12 mouse cellular contexts compared by ENCODE assay signal in the genomic region with DNA sequence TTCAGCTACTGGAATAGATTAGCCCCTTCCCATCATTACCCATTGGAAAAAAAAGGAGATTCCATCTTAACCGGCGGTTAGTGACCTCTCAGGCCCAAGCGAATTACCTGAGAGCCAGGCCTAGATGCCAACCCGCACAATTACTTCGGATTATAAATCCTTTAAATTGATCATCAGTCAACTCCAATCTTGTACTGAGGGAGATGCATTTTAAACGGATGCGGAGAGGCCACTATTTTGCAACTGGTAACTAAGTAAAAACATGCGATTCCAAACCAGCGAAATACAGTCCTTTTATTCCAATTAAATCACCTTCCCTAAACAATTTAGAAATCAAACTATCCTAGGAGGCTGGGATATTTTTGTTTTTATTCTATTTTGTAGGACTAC. TPM values are rescaled to one million over a fixed set of nuclear protein-coding genes. Genes with fewer than 3 reads are reported as not detected.
DNase-seq lines count a peak whose midpoint lies in the region; ATAC-seq and TF ChIP-seq lines count a peak whose summit lies in the region.
"Had no signal": no experiment of that assay in that cellular context is flagged by ENCODE, and none has a peak within 500 bp of the region (broad histone marks: within the 10 kb centered on the region; RNA-seq: fewer than 3 reads in every experiment).

No protein-coding gene starts in this region.

- H3K4me1 ChIP-seq in heart, embryonic 12.5 days (replicated peaks) = peaks cover 36% of the 10 kb centered on the region
- peaks cover 5% of the 10 kb centered on the region for H3K4me1 ChIP-seq in neural tube, embryonic 11.5 days (ENCODE audit: control insufficient read depth, insufficient read depth, low read length)
- peaks cover 11% of the 10 kb centered on the region; the same call in 1 of the 2 replicates for H3K4me1 ChIP-seq in limb, embryonic 14.5 days (ENCODE audit: control insufficient read depth, insufficient read depth, low read length)
- 0 out of 2 replicates have a peak, but pooled peaks cover 3% of the 10 kb centered on the region for H3K4me1 ChIP-seq in stomach, postnatal 0 days (replicated peaks; ENCODE audit: control insufficient read depth, insufficient read depth)

- 2% methylated on average over 9 of the region's 9 CpGs for WGBS in heart, embryonic 12.5 days
- WGBS in neural tube, embryonic 11.5 days = 1% methylated on average over 9 of the region's 9 CpGs
- 2% methylated on average over 9 of the region's 9 CpGs for WGBS in limb, embryonic 14.5 days
- WGBS in stomach, postnatal 0 days = 14% methylated on average over 9 of the region's 9 CpGs

- no peak overlapping the region for H3K9ac ChIP-seq in heart, embryonic 12.5 days
- H3K9ac ChIP-seq in neural tube, embryonic 11.5 days (ENCODE audit: low read length) = no peak overlapping the region
- H3K9ac ChIP-seq in limb, embryonic 14.5 days (ENCODE audit: low read depth, low read length, severe bottlenecking) = no peak overlapping the region
- H3K9ac ChIP-seq in stomach, postnatal 0 days (ENCODE audit: low read length) = 0 out of 2 replicates have a peak overlapping the region, but pooled peaks have one; percentile 45
- H3K9ac ChIP-seq: hindbrain, embryonic 15.5 days had no signal

- peak overlapping the region; percentile 86 for H3K4me2 ChIP-seq in heart, embryonic 12.5 days
- H3K4me2 ChIP-seq in neural tube, embryonic 11.5 days (ENCODE audit: low read depth) = peak overlapping the region; percentile 57; the same call in 1 of the 2 replicates
- no peak overlapping the region for H3K4me2 ChIP-seq in limb, embryonic 14.5 days (replicated peaks; ENCODE audit: low read depth, low read length, severe bottlenecking)
- peak overlapping the region; percentile 56 for H3K4me2 ChIP-seq in stomach, postnatal 0 days (replicated peaks; ENCODE audit: low read depth)

- ATAC-seq in heart, embryonic 12.5 days (ENCODE audit: insufficient number of reproducible peaks, low FRiP score) = no peak
- ATAC-seq in neural tube, embryonic 11.5 days (ENCODE audit: insufficient read depth, low FRiP score, low TSS enrichment) = no peak
- no peak for ATAC-seq in limb, embryonic 14.5 days (ENCODE audit: low FRiP score, low read depth)
- no peak for ATAC-seq in stomach, postnatal 0 days (ENCODE audit: low FRiP score, low TSS enrichment)
- ATAC-seq in erythroid progenitor cell, adult 5-6 weeks (replicated peaks; ENCODE audit: low FRiP score, poor library complexity, severe bottlenecking) = no peak

- TF ChIP-seq CTCF in stomach, postnatal 0 days (IDR thresholded peaks at IDR 0.05; ENCODE audit: low read depth) = no peak

- no peaks in the 10 kb centered on the region for H3K9me3 ChIP-seq in heart, embryonic 12.5 days (replicated peaks)
- H3K9me3 ChIP-seq in neural tube, embryonic 11.5 days (ENCODE audit: control insufficient read depth, low read length) = no peaks in the 10 kb centered on the region
- H3K9me3 ChIP-seq in limb, embryonic 14.5 days (ENCODE audit: control insufficient read depth, low read length) = no peaks in the 10 kb centered on the region
- H3K9me3 ChIP-seq in stomach, postnatal 0 days (ENCODE audit: control insufficient read depth, low read length) = no peaks in the 10 kb centered on the region
- H3K9me3 ChIP-seq: hindbrain, embryonic 15.5 days had no signal

- intact Hi-C loops in heart, postnatal 36 days (cut with DNase I) = loop anchor here (5.0 to 10.0 kb wide), 2 partner anchors 313 to 1196 kb away; no protein-coding TSS in a partner anchor

- H3K27ac ChIP-seq in heart, embryonic 12.5 days (ENCODE audit: poor library complexity, severe bottlenecking) = no peak overlapping the region
- H3K27ac ChIP-seq in neural tube, embryonic 11.5 days (ENCODE audit: low read depth, low read length) = no peak overlapping the region
- no peak overlapping the region for H3K27ac ChIP-seq in limb, embryonic 14.5 days (replicated peaks; ENCODE audit: low read depth, low read length)
- no peak overlapping the region for H3K27ac ChIP-seq in stomach, postnatal 0 days (replicated peaks)
- H3K27ac ChIP-seq: hindbrain, embryonic 15.5 days had no signal

- H3K4me3 ChIP-seq in heart, embryonic 12.5 days = peak overlapping the region; percentile 50; the same call in 1 of the 2 replicates
- peak overlapping the region; percentile 31; the same call in 1 of the 2 replicates for H3K4me3 ChIP-seq in neural tube, embryonic 11.5 days (ENCODE audit: low read depth, low read length)
- peak overlapping the region; percentile 39 for H3K4me3 ChIP-seq in limb, embryonic 14.5 days (replicated peaks; ENCODE audit: low read length)
- peak overlapping the region; percentile 45 for H3K4me3 ChIP-seq in stomach, postnatal 0 days (ENCODE audit: low read depth, low read length)

- no peak for TF ChIP-seq POLR2A in limb, embryonic 14.5 days (IDR thresholded peaks at IDR 0.05; ENCODE audit: borderline replicate concordance, extremely low read depth, insufficient read depth, insufficient read length)

- H3K36me3 ChIP-seq in heart, embryonic 12.5 days = no peaks in the 10 kb centered on the region
- H3K36me3 ChIP-seq in neural tube, embryonic 11.5 days (ENCODE audit: control insufficient read depth, insufficient read depth, low read length) = no peaks in the 10 kb centered on the region
- H3K36me3 ChIP-seq in limb, embryonic 14.5 days (ENCODE audit: control insufficient read depth, insufficient read depth, low read length) = no peaks in the 10 kb centered on the region
- no peaks in the 10 kb centered on the region for H3K36me3 ChIP-seq in stomach, postnatal 0 days (ENCODE audit: control insufficient read depth, insufficient read depth, low read length)
- H3K36me3 ChIP-seq: hindbrain, embryonic 15.5 days had no signal

- H3K27me3 ChIP-seq in heart, embryonic 12.5 days (replicated peaks) = peaks cover 86% of the 10 kb centered on the region
- peaks cover 93% of the 10 kb centered on the region for H3K27me3 ChIP-seq in neural tube, embryonic 11.5 days (ENCODE audit: control insufficient read depth, insufficient read depth, low read length)
- H3K27me3 ChIP-seq in limb, embryonic 14.5 days (ENCODE audit: control insufficient read depth, insufficient read depth, low read length) = peaks cover 96% of the 10 kb centered on the region
- peaks cover 19% of the 10 kb centered on the region; the same call in 1 of the 2 replicates for H3K27me3 ChIP-seq in stomach, postnatal 0 days (ENCODE audit: control insufficient read depth, insufficient read depth, low read length)

- no peak for TF ChIP-seq EP300 in stomach, postnatal 0 days (optimal IDR thresholded peaks at IDR 0.05)

- DNase-seq in heart, postnatal 36 days = no peak
- DNase-seq in neural tube, embryonic 11.5 days (ENCODE audit: low spot score) = no peak
- no peak for DNase-seq in neural tube, embryonic 10.5 days (ENCODE audit: extremely low spot score, low spot score)
- no peak for DNase-seq in limb, embryonic 14.5 days (ENCODE audit: low spot score)
- DNase-seq in stomach, postnatal 0 days (ENCODE audit: low spot score) = no peak
- no peak for DNase-seq in frontal cortex, postnatal 14 days (ENCODE audit: low spot score in 2 of 2)
- DNase-seq: cerebellum, postnatal 36 days; lung, postnatal 10 days had no signal

RNA-seq across cellular contexts. Expression of a gene that starts 0.8 kb away (rescaled TPM):
- 39.1 and 41.3 TPM in 2 replicates for polyA plus RNA-seq in heart, embryonic 12.5 days (2016; fragmentation: Nextera tagmentation; extraction: Ambion mirVana)
- total RNA-seq in heart, postnatal 36 days (2021) = 1 to 10 TPM in 1 of 2 experiments, under 1 TPM in 1; 0.43 to 1.1 TPM
- polyA plus RNA-seq in neural tube, embryonic 11.5 days (2014; fragmentation: Nextera tagmentation; extraction: Ambion mirVana) = 16.1 and 19.1 TPM in 2 replicates
- polyA plus RNA-seq in limb, embryonic 14.5 days (2012; rRNA removed) = 13.3 and 16.0 TPM in 2 replicates
- 11.9 and 12.2 TPM in 2 replicates for polyA plus RNA-seq in limb, embryonic 14.5 days (2014; fragmentation: Nextera tagmentation; extraction: Ambion mirVana)
- 9.7 and 10.8 TPM in 2 replicates for polyA plus RNA-seq in stomach, postnatal 0 days (2015; fragmentation: Nextera tagmentation; extraction: Ambion mirVana)
- total RNA-seq in erythroid progenitor cell, adult 5-6 weeks (2015; ENCODE audit: low replicate concordance) = not detected in 2 replicates
- not detected in 2 replicates for total RNA-seq in erythroid progenitor cell, adult 5-6 weeks (2017; ENCODE audit: low replicate concordance)
- total RNA-seq: left cerebral cortex, adult 8-10 months had no signal
